Mouse (Mus musculus) megakaryocyte, embryonic 14.5 days (primary cell): Measurements from ENCODE around the gene Gmds. TPM values are rescaled to one million over a fixed set of nuclear protein-coding genes. Genes with fewer than 3 reads are reported as not detected.

Experiments
- H3K27me3 ChIP-seq: replicated peaks from 2 replicates; pipeline ENCODE3; 2012; ENCODE audit warnings: inconsistent platforms
- H3K36me3 ChIP-seq: replicated peaks from 2 replicates; pipeline ENCODE3; 2012; ENCODE audit warnings: low read length, inconsistent platforms, mixed read lengths
- H3K4me1 ChIP-seq: 2 replicates; pipeline ENCODE4 v1.6.1; 2012; ENCODE audit warnings: inconsistent platforms
- H3K4me3 ChIP-seq: replicated peaks from 2 replicates; pipeline ENCODE3; 2012; ENCODE audit warnings: moderate library complexity, mild to moderate bottlenecking, inconsistent platforms
- H3K9me3 ChIP-seq: 2 replicates; pipeline ENCODE4 v1.6.1; 2012; ENCODE audit warnings: inconsistent platforms
- FLI1 ChIP-seq: IDR thresholded peaks from 2 replicates; pipeline ENCODE4 v1.6.1; 2012; ENCODE audit warnings: low read length, inconsistent platforms, mixed read lengths
- GATA1 ChIP-seq: IDR thresholded peaks from 3 replicates; pipeline ENCODE4 v1.6.1; 2012; ENCODE audit warnings: mixed read lengths, low read length, inconsistent platforms, borderline replicate concordance
- polyA plus RNA-seq: library from polyadenylated mRNA; stranded (reverse); fragments of >175 nt; gene quantifications from 2 replicates; pipeline ENCODE4 v1.2.3, GENCODE M21; 2012; ENCODE audit warnings: low replicate concordance; ENCODE audit not compliant: insufficient read depth

Gene Gmds
- polyA plus RNA-seq, 1 experiment, result 59.8 TPM

DNA sequence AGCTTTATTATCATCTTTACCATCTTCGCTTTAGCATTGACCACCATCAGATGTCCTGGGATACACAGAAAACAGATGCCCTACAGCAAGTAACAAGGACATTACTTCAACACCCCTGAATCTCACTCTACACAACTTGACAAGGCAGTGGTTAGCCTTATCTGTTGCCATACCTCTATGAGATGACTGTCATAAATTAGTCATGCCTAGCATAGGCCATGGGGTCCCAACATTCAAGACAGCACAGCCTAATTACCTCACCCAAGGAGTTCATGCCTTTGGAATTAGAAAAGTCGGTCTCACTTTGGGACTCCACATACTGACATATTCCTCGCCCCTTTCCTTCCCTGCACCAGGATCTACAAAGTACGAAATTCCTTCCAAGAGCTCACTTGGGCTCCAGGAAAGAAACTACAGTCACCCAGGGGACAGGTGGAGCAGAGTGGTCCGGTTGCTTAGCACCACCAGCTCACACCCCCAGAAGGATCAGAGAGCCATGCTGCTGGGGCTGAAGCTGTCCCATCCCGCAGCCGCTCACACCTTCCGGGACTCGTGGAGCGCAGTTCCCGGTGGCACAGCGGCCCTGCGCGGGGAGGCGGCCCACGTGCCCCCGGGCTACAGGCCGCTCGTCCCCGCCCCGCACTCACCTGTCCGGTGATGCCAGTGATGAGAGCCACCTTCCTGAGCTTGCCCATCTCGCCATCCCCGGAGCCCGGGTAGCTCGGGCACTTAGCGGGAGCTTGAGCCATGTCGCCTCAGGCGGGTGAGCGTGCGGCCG lies 616 bp downstream of the Gmds start:
- Histone ChIP-seq H3K27me3 (no peaks in the 10 kb centered on the region), H3K36me3 (no peaks in the 10 kb centered on the region), H3K4me1 (peaks cover 49% of the 10 kb centered on the region), H3K9me3 (no peaks in the 10 kb centered on the region), H3K4me3 (peak overlapping the region; percentile 92)
- no peak for TF ChIP-seq GATA1
- TF ChIP-seq FLI1, result no peak

GRCm38 (mm10) chr13:32318309-32318708 lies 20.2 kb downstream of the Gmds start:
- H3K4me1 ChIP-seq, result peaks cover 36% of the 10 kb centered on the region
- no peak overlapping the region for H3K4me3 ChIP-seq
- no peaks in the 10 kb centered on the region for H3K9me3 ChIP-seq
- H3K36me3 ChIP-seq, result no peaks in the 10 kb centered on the region
- no peaks in the 10 kb centered on the region for H3K27me3 ChIP-seq
- TF ChIP-seq FLI1 (no peak), GATA1 (no peak)

GRCm38 (mm10) chr13:32317354-32317753 lies 21.2 kb downstream of the Gmds start:
- Histone ChIP-seq H3K4me3 (no peak overlapping the region), H3K27me3 (no peaks in the 10 kb centered on the region), H3K36me3 (no peaks in the 10 kb centered on the region), H3K4me1 (peaks cover 41% of the 10 kb centered on the region), H3K9me3 (no peaks in the 10 kb centered on the region)
- no peak for TF ChIP-seq FLI1
- no peak for TF ChIP-seq GATA1

DNA sequence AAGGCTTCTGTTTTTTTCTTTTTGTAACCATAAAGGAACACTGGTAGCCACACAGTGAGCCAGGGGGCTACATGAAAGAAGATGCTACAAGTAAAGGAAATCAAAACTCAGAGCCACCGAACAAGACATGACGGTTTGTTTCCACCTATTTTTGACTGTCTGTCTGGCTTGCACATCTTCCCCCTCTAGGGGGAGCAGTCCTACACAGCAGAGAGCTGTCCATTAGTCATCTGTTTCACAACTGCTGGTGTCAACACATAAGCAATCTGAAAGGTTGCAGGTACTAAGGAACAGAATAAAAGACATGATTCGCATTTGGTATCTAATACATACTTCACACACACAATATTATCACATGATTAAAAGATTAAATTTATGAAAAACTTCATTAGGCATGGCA lies 25.9 kb downstream of the Gmds start:
- no peaks in the 10 kb centered on the region for H3K36me3 ChIP-seq

DNA sequence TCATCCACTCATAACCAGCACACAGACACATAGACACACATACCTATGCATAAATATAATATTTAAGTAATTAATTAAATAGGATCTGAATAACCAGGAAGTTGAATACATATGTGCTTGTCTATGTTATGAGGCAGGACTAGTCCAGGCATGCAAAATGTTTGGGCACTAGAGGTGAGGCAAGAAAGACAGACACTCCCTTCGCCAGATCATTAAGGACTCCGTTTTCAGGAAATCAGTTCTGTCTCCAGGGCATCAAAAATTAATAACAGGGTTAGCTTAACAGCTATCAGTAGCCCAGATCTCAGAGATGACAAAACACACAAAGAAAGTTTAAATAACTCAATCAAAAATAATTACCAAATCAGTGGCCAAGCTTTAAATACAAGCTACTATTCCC lies 27.1 kb downstream of the Gmds start:
- no peaks in the 10 kb centered on the region for H3K36me3 ChIP-seq
- TF ChIP-seq GATA1 (no peak), FLI1 (no peak)

More for the DNA sequence above, 25.9 kb downstream of the Gmds start:
- Histone ChIP-seq H3K4me1 (peaks cover 30% of the 10 kb centered on the region), H3K4me3 (no peak overlapping the region), H3K9me3 (no peaks in the 10 kb centered on the region), H3K27me3 (no peaks in the 10 kb centered on the region)
- TF ChIP-seq GATA1 (no peak), FLI1 (no peak)

DNA sequence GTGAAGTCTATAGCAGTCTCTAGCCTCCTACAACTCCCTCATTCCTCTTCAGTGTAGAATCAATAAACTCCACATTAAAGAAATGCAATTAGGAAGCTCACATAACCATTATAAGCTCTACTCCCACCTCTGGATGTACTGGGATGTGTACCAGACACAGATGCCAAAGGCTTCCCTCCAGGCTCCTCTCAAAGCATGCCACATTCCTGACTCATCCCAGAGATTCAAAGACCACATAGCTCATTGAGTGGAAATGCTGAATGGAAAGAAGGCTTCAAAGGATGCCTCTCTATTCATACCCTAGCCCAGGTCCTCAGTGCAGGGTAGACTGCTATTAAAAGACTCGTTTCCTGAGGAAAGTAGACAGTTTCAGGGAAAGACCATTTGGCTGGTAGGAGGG lies 40.1 kb downstream of the Gmds start:
- H3K4me1 ChIP-seq, result peaks cover 61% of the 10 kb centered on the region
- H3K4me3 ChIP-seq, result no peak overlapping the region
- TF ChIP-seq GATA1 (no peak), FLI1 (no peak)
- H3K27me3 ChIP-seq, result no peaks in the 10 kb centered on the region
- no peaks in the 10 kb centered on the region for H3K9me3 ChIP-seq
- peaks cover 2% of the 10 kb centered on the region for H3K36me3 ChIP-seq

More for the DNA sequence above, 27.1 kb downstream of the Gmds start:
- peaks cover 25% of the 10 kb centered on the region for H3K4me1 ChIP-seq
- no peaks in the 10 kb centered on the region for H3K27me3 ChIP-seq
- no peaks in the 10 kb centered on the region for H3K9me3 ChIP-seq
- no peak overlapping the region for H3K4me3 ChIP-seq

GRCm38 (mm10) chr13:32297398-32297797 lies 41.1 kb downstream of the Gmds start:
- no peaks in the 10 kb centered on the region for H3K9me3 ChIP-seq
- TF ChIP-seq FLI1, result no peak
- no peak for TF ChIP-seq GATA1

GRCm38 (mm10) chr13:32294416-32295195 lies 43.9 kb downstream of the Gmds start:
- Histone ChIP-seq H3K36me3 (peaks cover 5% of the 10 kb centered on the region), H3K4me3 (no peak overlapping the region), H3K9me3 (peaks cover 5% of the 10 kb centered on the region), H3K4me1 (peaks cover 51% of the 10 kb centered on the region), H3K27me3 (no peaks in the 10 kb centered on the region)
- TF ChIP-seq GATA1, result no peak
- TF ChIP-seq FLI1, result no peak

More at GRCm38 (mm10) chr13:32297398-32297797, 41.1 kb downstream of the Gmds start:
- Histone ChIP-seq H3K4me3 (no peak overlapping the region), H3K27me3 (no peaks in the 10 kb centered on the region), H3K36me3 (peaks cover 2% of the 10 kb centered on the region), H3K4me1 (peaks cover 62% of the 10 kb centered on the region)

- H3K4me1 ChIP-seq, result peaks cover 40% of the 10 kb centered on the region
- no peaks in the 10 kb centered on the region for H3K9me3 ChIP-seq
- H3K36me3 ChIP-seq, result peaks cover 3% of the 10 kb centered on the region
- no peak for TF ChIP-seq GATA1
- no peak for TF ChIP-seq FLI1
- H3K4me3 ChIP-seq, result no peak overlapping the region
- no peaks in the 10 kb centered on the region for H3K27me3 ChIP-seq
These were observed 65.5 kb downstream of the Gmds start for GRCm38 (mm10) chr13:32272937-32273496.

DNA sequence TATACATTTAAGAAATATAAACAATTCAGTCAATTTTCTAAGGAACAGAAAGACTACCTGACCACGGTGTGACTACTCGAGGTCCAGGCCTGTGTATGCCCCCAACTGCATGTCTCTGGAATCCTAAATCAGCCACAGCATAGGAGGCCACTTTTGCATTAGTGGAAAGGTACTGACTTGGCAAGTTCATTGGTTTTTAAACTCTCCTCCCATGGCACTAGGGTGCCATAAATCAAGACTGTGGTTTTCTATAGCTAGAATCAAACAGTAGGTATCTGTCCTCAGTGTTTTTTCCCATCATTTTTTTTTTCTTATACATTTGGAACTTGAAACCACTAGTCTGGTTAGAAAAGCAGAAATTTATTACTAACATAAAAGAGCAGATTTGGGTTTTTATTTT lies 68.8 kb downstream of the Gmds start:
- Histone ChIP-seq H3K4me3 (no peak overlapping the region), H3K4me1 (peaks cover 42% of the 10 kb centered on the region)
- TF ChIP-seq FLI1 (no peak), GATA1 (no peak)

More for the DNA sequence above, 68.8 kb downstream of the Gmds start:
- Histone ChIP-seq H3K36me3 (peaks cover 3% of the 10 kb centered on the region), H3K27me3 (no peaks in the 10 kb centered on the region), H3K9me3 (no peaks in the 10 kb centered on the region)
